Mouse (Mus musculus): ENCODE results near the gene Tmem39a. TPM values are rescaled to one million over a fixed set of nuclear protein-coding genes. Genes with fewer than 3 reads are reported as not detected.

Tmem39a gene
- polyA plus RNA-seq (2014; fragmentation: Nextera tagmentation; extraction: Ambion mirVana): 79.4 and 80.5 TPM in 2 replicates

GRCm38 (mm10) chr16:38558221-38558748 is at the start of gene Tmem39a:
Gene Tmem39a, plus strand, starts transcription at chr16:38558698.
- H3K4me2 ChIP-seq: no peak within 1 kb of the TSS
- H3K9me3 ChIP-seq (ENCODE audit: control insufficient read depth, low read length): no peaks in the 10 kb centered on the region
- DNase-seq (ENCODE audit: low spot score, missing footprints) (no peak), ATAC-seq (ENCODE audit: low FRiP score) (no peak)
- H3K27ac ChIP-seq (ENCODE audit: low read depth, low read length): no peak within 1 kb of the TSS
- H3K4me3 ChIP-seq (ENCODE audit: low read depth, low read length): no peak within 1 kb of the TSS
- no peaks in the 10 kb centered on the region for H3K27me3 ChIP-seq (ENCODE audit: control insufficient read depth, insufficient read depth, low read length)
- H3K9ac ChIP-seq (ENCODE audit: low read length): no peak within 1 kb of the TSS
- no peaks in the 10 kb centered on the region for H3K36me3 ChIP-seq (ENCODE audit: control insufficient read depth, insufficient read depth, low read length)
- WGBS: 82% methylated on average over 3 of the region's 3 CpGs
- H3K4me1 ChIP-seq (ENCODE audit: control insufficient read depth, insufficient read depth, low read length): no peaks in the 10 kb centered on the region; the same call in none of the 2 replicates

GRCm38 (mm10) chr16:38510846-38511245 is 47.7 kb upstream of the Tmem39a start:
- H3K36me3 ChIP-seq (ENCODE audit: control insufficient read depth, insufficient read depth, low read length): peaks cover 7% of the 10 kb centered on the region; the same call in 1 of the 2 replicates
- H3K27me3 ChIP-seq (ENCODE audit: control insufficient read depth, insufficient read depth, low read length): no peaks in the 10 kb centered on the region
- H3K9me3 ChIP-seq (ENCODE audit: control insufficient read depth, low read length): no peaks in the 10 kb centered on the region
- H3K9ac ChIP-seq (ENCODE audit: low read length): no peak overlapping the region
- no peak overlapping the region for H3K4me3 ChIP-seq (ENCODE audit: low read depth, low read length)
- no peak for ATAC-seq (ENCODE audit: low FRiP score)
- H3K27ac ChIP-seq (ENCODE audit: low read depth, low read length): no peak overlapping the region
- no peaks in the 10 kb centered on the region for H3K4me1 ChIP-seq (ENCODE audit: control insufficient read depth, insufficient read depth, low read length)
- H3K4me2 ChIP-seq: no peak overlapping the region
- 93% methylated on average over 2 of the region's 2 CpGs for WGBS
- no peak for DNase-seq (ENCODE audit: low spot score, missing footprints)

DNA sequence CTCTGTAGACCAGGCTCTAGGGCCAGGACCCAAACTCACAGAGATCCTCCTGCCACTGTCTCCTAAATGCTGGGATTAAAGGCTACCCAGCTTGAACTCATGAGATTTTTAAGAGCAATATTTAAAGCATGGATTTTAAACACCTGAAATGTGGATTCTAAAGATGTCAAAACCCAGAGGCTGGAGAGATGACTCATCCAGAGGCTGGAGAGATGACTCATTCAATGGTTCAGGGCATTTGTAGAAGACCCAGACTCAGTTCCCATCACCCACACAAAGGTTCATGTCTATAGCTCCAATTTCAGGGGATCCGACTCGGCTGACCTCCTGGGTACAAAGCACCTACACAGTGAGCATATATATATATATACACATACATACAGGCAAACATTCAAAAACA is 39.4 kb upstream of the Tmem39a start:
- Histone ChIP-seq H3K27me3 (ENCODE audit: control insufficient read depth, insufficient read depth, low read length) (no peaks in the 10 kb centered on the region), H3K27ac (ENCODE audit: low read depth, low read length) (no peak overlapping the region), H3K4me3 (ENCODE audit: low read depth, low read length) (no peak overlapping the region), H3K4me1 (ENCODE audit: control insufficient read depth, insufficient read depth, low read length) (peaks cover 8% of the 10 kb centered on the region), H3K4me2 (no peak overlapping the region), H3K36me3 (ENCODE audit: control insufficient read depth, insufficient read depth, low read length) (peaks cover 3% of the 10 kb centered on the region; the same call in 1 of the 2 replicates), H3K9ac (ENCODE audit: low read length) (no peak overlapping the region), H3K9me3 (ENCODE audit: control insufficient read depth, low read length) (no peaks in the 10 kb centered on the region)
- 96% methylated on average over 2 of the region's 2 CpGs for WGBS
- DNase-seq (ENCODE audit: low spot score, missing footprints) (no peak), ATAC-seq (ENCODE audit: low FRiP score) (no peak)

GRCm38 (mm10) chr16:38521211-38521987 is 37.1 kb upstream of the Tmem39a start:
- Histone ChIP-seq H3K9ac (ENCODE audit: low read length) (peak overlapping the region; percentile 93), H3K36me3 (ENCODE audit: control insufficient read depth, insufficient read depth, low read length) (peaks cover 15% of the 10 kb centered on the region; the same call in 1 of the 2 replicates), H3K4me3 (ENCODE audit: low read depth, low read length) (peak overlapping the region; percentile 94), H3K4me2 (peak overlapping the region; percentile 62), H3K27me3 (ENCODE audit: control insufficient read depth, insufficient read depth, low read length) (no peaks in the 10 kb centered on the region), H3K9me3 (ENCODE audit: control insufficient read depth, low read length) (no peaks in the 10 kb centered on the region), H3K27ac (ENCODE audit: low read depth, low read length) (no peak overlapping the region), H3K4me1 (ENCODE audit: control insufficient read depth, insufficient read depth, low read length) (peaks cover 8% of the 10 kb centered on the region)
- ATAC-seq (ENCODE audit: low FRiP score) (no peak), DNase-seq (ENCODE audit: low spot score, missing footprints) (peak; percentile 84)
- WGBS: 40% methylated on average over 8 of the region's 8 CpGs

DNA sequence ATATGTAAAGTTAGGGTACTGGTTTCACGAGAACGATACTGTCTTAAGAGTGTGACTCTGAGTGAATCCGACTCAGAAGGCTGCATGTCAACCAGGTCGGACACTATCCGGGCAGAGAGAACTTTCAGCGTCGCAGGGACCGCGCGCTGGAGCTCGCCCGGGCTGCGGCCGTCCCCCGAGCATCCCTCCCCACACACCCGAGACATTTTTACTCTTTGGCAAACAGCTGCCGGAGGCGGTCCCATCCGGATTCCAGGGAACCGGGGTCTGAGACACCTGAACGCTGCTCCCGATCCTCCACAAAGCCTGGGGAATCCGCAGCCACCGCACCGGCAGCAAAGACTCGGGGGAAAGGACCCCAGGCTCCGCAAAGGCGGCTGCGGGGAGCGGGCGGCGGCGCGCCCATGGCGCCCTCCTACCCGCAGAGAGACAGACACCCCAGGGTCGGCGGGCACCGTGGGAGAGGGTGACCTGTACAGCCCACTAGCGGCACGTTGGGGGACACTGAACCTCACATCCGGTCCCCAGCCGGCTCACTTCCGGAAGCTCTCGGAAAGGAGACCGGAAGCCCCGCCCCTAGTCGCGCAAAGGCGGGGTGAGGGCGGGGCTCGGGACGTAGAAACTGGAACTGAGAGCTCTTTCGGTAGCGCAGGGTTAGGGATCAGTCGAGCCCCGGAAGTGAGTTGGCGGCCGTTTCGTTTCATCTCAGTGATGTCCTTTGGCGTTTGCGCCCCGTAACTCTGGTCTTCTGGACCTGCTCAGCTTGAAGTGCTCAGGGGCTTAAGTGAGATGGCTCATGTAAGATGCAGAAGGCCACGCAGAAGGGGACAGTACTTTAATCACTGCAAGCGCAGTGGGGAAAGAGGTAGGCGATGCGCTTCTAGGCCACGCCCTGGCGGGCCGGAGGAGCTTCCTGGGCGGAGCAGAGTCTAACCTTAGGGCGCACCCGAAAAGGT is 36.1 kb upstream of the Tmem39a start, which contains the start of gene Timmdc1:
Gene Timmdc1, minus strand, starts transcription at position 535 of the 956 bp plus-strand sequence.
- peak; percentile 98 for ATAC-seq (ENCODE audit: low FRiP score)
- Histone ChIP-seq H3K36me3 (ENCODE audit: control insufficient read depth, insufficient read depth, low read length) (peaks cover 12% of the 10 kb centered on the region; the same call in 1 of the 2 replicates), H3K27me3 (ENCODE audit: control insufficient read depth, insufficient read depth, low read length) (no peaks in the 10 kb centered on the region), H3K4me1 (ENCODE audit: control insufficient read depth, insufficient read depth, low read length) (peaks cover 8% of the 10 kb centered on the region), H3K27ac (ENCODE audit: low read depth, low read length) (peak within 1 kb of the TSS; percentile 80), H3K4me3 (ENCODE audit: low read depth, low read length) (peak within 1 kb of the TSS; percentile 94), H3K9me3 (ENCODE audit: control insufficient read depth, low read length) (no peaks in the 10 kb centered on the region), H3K4me2 (peak within 1 kb of the TSS; percentile 63), H3K9ac (ENCODE audit: low read length) (peak within 1 kb of the TSS; percentile 93)
- peak; percentile 100 for DNase-seq (ENCODE audit: low spot score, missing footprints)
- WGBS: under 1% methylated on average over 73 of the region's 73 CpGs

- H3K9me3 ChIP-seq (ENCODE audit: control insufficient read depth, low read length): no peaks in the 10 kb centered on the region
- H3K4me2 ChIP-seq: no peak overlapping the region
- H3K9ac ChIP-seq (ENCODE audit: low read length): no peak overlapping the region
- no peak overlapping the region for H3K27ac ChIP-seq (ENCODE audit: low read depth, low read length)
- no peak for ATAC-seq (ENCODE audit: low FRiP score)
- H3K36me3 ChIP-seq (ENCODE audit: control insufficient read depth, insufficient read depth, low read length): peaks cover 26% of the 10 kb centered on the region; the same call in 1 of the 2 replicates
- peaks cover 8% of the 10 kb centered on the region for H3K4me1 ChIP-seq (ENCODE audit: control insufficient read depth, insufficient read depth, low read length)
- H3K27me3 ChIP-seq (ENCODE audit: control insufficient read depth, insufficient read depth, low read length): no peaks in the 10 kb centered on the region
- WGBS: 93% methylated on average over 6 of the region's 6 CpGs
- DNase-seq (ENCODE audit: low spot score, missing footprints): no peak
- H3K4me3 ChIP-seq (ENCODE audit: low read depth, low read length): no peak overlapping the region
These were observed 32.2 kb upstream of the Tmem39a start for GRCm38 (mm10) chr16:38526264-38526663.

DNA sequence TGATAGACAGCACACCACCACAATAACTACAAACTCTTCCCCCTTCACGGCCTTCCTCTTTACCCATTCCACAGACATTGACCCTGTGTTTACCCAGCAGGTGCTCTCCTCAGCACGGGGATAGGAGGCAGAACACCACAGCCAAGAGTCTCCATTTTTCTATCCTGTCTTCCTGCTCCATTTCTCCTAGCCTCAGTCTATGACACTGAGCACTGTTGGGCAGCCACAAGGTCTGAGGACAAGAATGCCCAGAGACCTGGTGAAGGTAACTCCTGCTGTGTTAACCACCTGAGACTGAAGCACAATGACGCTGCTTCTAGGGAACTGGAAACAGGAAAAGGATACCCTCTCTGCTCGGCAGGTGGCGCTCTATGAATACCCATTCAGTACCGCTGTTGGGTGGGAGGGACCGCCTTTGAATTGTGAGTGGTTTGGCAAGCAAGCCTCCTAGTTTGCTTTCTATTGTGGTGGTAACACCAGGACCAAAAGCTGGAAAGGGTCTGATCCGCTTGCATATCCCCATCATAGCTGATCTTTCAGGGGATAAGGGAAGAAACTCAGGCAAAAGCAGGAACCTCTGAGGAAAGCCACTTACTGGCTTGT is 21.9 kb upstream of the Tmem39a start:
- Histone ChIP-seq H3K4me3 (ENCODE audit: low read depth, low read length) (no peak overlapping the region), H3K4me1 (ENCODE audit: control insufficient read depth, insufficient read depth, low read length) (no peaks in the 10 kb centered on the region), H3K9me3 (ENCODE audit: control insufficient read depth, low read length) (no peaks in the 10 kb centered on the region), H3K4me2 (no peak overlapping the region), H3K27me3 (ENCODE audit: control insufficient read depth, insufficient read depth, low read length) (no peaks in the 10 kb centered on the region), H3K27ac (ENCODE audit: low read depth, low read length) (no peak overlapping the region), H3K9ac (ENCODE audit: low read length) (no peak overlapping the region), H3K36me3 (ENCODE audit: control insufficient read depth, insufficient read depth, low read length) (peaks cover 16% of the 10 kb centered on the region)
- ATAC-seq (ENCODE audit: low FRiP score) (0 out of 2 replicates have a peak, but pooled peaks have one; percentile 16), DNase-seq (ENCODE audit: low spot score, missing footprints) (peak; percentile 92)
- WGBS: 58% methylated on average over 8 of the region's 8 CpGs

GRCm38 (mm10) chr16:38538716-38539380 is 19.6 kb upstream of the Tmem39a start:
- ATAC-seq (ENCODE audit: low FRiP score): no peak
- Histone ChIP-seq H3K4me2 (no peak overlapping the region), H3K9ac (ENCODE audit: low read length) (no peak overlapping the region), H3K36me3 (ENCODE audit: control insufficient read depth, insufficient read depth, low read length) (peaks cover 16% of the 10 kb centered on the region; the same call in 1 of the 2 replicates), H3K9me3 (ENCODE audit: control insufficient read depth, low read length) (no peaks in the 10 kb centered on the region), H3K4me1 (ENCODE audit: control insufficient read depth, insufficient read depth, low read length) (no peaks in the 10 kb centered on the region), H3K4me3 (ENCODE audit: low read depth, low read length) (no peak overlapping the region), H3K27ac (ENCODE audit: low read depth, low read length) (no peak overlapping the region), H3K27me3 (ENCODE audit: control insufficient read depth, insufficient read depth, low read length) (no peaks in the 10 kb centered on the region)
- 94% methylated on average over 13 of the region's 13 CpGs for WGBS
- DNase-seq (ENCODE audit: low spot score, missing footprints): no peak
